Mouse (Mus musculus): ENCODE data around the gene Aldh1a1. TPM values are rescaled to one million over a fixed set of nuclear protein-coding genes. Genes with fewer than 3 reads are reported as not detected.
"Not testable (repeated sequence)": the region's sequence is repeated elsewhere in the genome, so short reads cannot be mapped to it uniquely, and the experiment has no call there.

The Aldh1a1 gene
- total RNA-seq, 2 experiments from 2014 or later, result 0.11 to 0.15 TPM

DNA sequence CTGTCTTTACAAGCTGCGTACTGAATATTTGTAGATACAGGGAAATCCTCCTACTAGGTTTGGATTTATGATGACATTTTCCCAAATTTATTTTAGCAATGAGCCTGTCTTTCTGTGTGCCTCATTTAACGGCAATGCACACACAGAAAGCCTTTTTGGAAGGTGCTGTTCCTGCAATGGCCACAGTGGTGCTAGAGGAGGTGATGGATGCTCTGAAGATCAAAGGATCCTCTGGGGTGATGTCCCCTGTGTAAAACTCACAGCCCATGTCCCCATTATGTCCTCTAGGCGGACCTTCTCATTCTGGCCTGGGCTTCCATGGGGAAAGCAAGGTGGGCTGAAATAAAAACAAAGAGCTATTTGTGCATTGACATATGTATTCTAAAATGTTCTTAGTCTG, 151.8 kb downstream of the Aldh1a1 start:
- ATAC-seq (replicated peaks; ENCODE audit: poor library complexity, severe bottlenecking), result no peak

DNA sequence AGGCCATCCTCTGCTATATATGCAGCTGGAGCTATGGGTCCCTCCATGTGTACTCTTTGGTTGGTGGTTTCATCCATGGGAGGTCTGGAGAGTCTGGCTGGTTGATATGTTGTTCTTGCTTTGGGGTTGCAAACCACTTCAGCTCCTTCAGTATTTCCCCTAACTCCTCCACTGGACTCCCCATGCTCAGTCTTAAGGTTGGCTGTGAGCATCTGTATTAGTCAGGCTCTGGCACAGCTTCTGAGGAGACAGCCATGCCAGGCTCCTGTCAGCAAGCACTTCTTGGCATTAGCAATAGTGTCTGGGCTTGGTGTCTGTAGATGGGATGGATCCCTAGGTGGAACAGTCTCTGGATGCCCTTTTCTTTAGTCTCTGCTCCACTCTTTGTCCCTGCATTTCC, 155.0 kb downstream of the Aldh1a1 start:
- ATAC-seq (replicated peaks; ENCODE audit: poor library complexity, severe bottlenecking), result not testable (repeated sequence)

DNA sequence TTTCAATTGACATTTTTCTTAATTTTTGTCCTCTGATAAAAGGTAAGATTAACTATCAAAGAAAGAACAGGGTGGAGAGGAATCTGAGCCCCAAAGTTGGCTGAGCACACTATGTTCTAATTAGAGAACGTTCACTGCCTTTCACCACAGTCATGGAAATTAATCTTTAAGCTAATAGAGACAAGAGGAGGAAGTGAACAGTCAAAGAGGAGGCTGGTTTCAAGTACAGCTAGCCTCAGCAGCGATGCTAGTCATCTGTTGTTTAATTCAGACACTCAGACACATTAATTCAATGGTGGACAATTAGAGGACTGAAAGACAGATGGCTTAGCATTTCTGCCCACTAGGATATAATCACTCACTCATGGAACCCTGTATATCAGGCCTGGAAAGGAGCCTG, 157.5 kb downstream of the Aldh1a1 start:
- ATAC-seq (replicated peaks; ENCODE audit: poor library complexity, severe bottlenecking), result no peak

DNA sequence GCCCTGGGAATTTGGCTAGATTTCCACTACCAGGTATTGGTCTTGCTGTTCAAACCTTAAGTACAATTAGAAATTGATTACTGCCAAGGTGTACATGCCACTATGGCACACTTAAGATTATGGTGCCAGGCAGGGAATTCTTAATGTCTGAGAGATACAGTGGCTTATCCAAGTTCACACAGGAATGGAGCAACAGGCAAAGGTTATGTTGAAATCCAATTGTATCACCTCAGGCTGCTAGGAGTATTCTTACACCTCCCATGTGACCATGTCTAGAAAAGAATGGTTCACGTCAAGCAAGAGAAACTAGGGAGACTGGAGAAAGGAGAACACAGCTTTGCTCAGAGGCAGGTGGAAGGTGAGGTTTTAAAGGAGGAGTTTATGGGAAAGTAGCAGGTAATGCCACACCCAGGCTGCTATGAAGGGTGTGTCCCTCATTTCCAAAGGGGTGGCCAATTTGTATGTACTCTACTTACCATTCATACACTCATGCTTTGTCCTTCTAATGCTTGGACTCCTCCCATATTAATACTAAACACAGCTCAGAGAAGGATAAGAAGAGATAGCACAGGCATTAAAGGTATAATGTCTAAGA, 160.7 kb downstream of the Aldh1a1 start:
- no peak for ATAC-seq (replicated peaks; ENCODE audit: poor library complexity, severe bottlenecking)

DNA sequence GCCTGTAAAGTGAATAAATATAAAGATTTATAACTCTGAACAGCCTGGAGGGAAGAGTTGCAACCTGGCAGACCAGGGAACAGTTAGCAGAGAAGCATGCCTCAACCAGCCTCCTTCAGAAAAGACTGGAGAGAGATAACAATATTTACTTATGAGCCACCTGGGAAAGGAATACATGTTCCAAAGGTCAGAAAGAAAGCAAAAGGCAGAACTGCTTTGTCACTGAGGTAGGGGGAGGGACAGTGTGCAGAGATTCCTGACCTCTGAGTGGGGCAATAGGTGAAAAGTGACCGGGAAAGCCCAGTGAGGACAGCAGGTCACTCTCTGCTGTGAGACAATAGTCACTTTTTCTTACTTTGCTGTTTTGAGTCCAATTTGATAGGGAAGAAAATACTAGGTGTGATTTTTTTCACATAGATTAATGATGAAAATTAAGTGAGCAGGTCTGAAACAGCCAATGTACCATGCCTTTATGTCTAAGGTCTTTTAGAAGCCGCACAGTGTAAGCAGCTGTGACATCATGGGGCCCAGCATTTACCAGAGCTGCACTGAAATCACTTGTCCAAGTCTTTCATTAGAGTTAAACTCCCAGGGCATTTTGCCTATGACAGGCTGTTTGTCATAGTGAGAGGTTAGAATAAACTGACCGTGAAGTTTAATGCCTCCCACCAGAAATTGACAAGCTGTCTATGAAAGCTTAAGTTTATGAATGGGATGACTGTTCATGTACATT, 161.8 kb downstream of the Aldh1a1 start:
- no peak for ATAC-seq (replicated peaks; ENCODE audit: poor library complexity, severe bottlenecking)

DNA sequence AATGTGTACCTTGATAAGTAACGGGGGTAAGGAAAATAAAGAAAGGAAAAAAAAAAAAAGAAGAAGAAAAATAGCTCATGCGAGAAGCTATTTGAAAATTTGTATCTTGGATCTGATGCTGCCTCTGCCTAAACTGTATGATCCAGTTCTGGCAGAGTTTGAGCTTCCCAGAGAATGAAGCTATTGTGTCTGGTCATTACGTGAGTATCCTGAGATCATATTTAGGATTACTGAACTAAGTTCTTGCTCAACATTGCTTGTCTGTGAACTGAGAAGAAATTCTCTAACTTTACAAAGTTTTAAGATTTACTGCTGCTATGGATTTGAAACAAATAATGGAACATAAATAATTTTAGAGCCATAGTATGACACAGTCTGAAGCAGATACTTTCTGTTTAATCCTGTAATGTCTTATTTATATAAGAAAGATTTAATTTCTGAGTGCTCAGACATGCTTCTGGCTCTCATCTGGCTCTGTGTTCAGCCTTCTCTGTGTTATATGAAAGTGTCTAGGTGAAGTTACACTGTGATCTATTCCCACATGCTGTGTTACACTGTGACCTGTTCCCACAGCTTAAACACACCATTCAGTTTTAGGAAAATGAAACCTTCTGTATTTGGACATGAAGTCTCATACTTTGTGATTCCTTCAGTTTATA, 185.3 kb downstream of the Aldh1a1 start:
- ATAC-seq (replicated peaks; ENCODE audit: poor library complexity, severe bottlenecking), result no peak

Other genes with a start within 250 kb of the Aldh1a1 start
- 195 and 239 TPM in 2 replicates for gene Anxa1, start 101.8 kb upstream of the Aldh1a1 start, total RNA-seq (2014; fragmentation: Nextera tagmentation)
- 534 and 546 TPM in 2 replicates for gene Anxa1, start 101.8 kb upstream of the Aldh1a1 start, total RNA-seq (2017)
- gene Aldh1a7, start 234.8 kb downstream of the Aldh1a1 start, total RNA-seq (2014; fragmentation: Nextera tagmentation), result not detected in 2 replicates
- gene Aldh1a7, start 234.8 kb downstream of the Aldh1a1 start, total RNA-seq (2017), result 0.39 TPM in 1 of 2 replicates, not detected in the other